Mouse (Mus musculus) heart, postnatal 0 days (tissue): ENCODE results near the gene Rabgap1l. TPM values are rescaled to one million over a fixed set of nuclear protein-coding genes. Genes with fewer than 3 reads are reported as not detected.

Experiments used
- ATAC-seq: fragments of 200-750 bp; cut with Nextera tagmentation; 2 replicates; pipeline ENCODE4 v1.8.0; 2017; ENCODE audit warnings: low read depth, moderate number of reproducible peaks, moderate library complexity; ENCODE audit not compliant: insufficient read depth
- DNase-seq: peaks from one replicate; pipeline ENCODE4 v3.0.0-alpha.2; 2016; ENCODE audit warnings: low spot score
- H3K27ac ChIP-seq: fragments of 300-500 bp; sonication (generic); 2 replicates; pipeline ENCODE4 v1.5.1; 2014; ENCODE audit warnings: low read depth, mild to moderate bottlenecking
- H3K27me3 ChIP-seq: fragments of 300-500 bp; sonication (generic); 2 replicates; pipeline ENCODE4 v1.6.1; 2014; ENCODE audit warnings: low read length, mixed read lengths; ENCODE audit not compliant: control insufficient read depth, insufficient read depth
- H3K36me3 ChIP-seq: fragments of 300-500 bp; sonication (generic); replicated peaks from 2 replicates; pipeline ENCODE4 v1.6.1; 2014; ENCODE audit warnings: low read length, mixed read lengths; ENCODE audit not compliant: control insufficient read depth, insufficient read depth
- H3K4me1 ChIP-seq: fragments of 300-500 bp; sonication (generic); 2 replicates; pipeline ENCODE4 v1.6.1; 2014; ENCODE audit warnings: antibody characterized with exemption; ENCODE audit not compliant: control insufficient read depth, insufficient read depth
- H3K4me2 ChIP-seq: fragments of 300-500 bp; sonication (generic); 2 replicates; pipeline ENCODE4 v1.6.1; 2014; ENCODE audit warnings: low read depth, mild to moderate bottlenecking, low read length, moderate library complexity
- H3K4me3 ChIP-seq: fragments of 300-500 bp; sonication (generic); 2 replicates; pipeline ENCODE4 v1.5.1; 2014; ENCODE audit warnings: low read depth, low read length
- H3K9ac ChIP-seq: fragments of 300-500 bp; sonication (generic); replicated peaks from 2 replicates; pipeline ENCODE4 v1.6.1; 2014; ENCODE audit warnings: low read depth, low read length, mixed read lengths
- H3K9me3 ChIP-seq: fragments of 300-500 bp; sonication (generic); replicated peaks from 2 replicates; pipeline ENCODE4 v1.6.1; 2016; ENCODE audit warnings: low read length; ENCODE audit not compliant: control insufficient read depth
- CTCF ChIP-seq: IDR thresholded peaks from 2 replicates; pipeline ENCODE4 v1.5.1; 2016; ENCODE audit warnings: antibody characterized with exemption, control low read depth, low read depth
- EP300 ChIP-seq: IDR thresholded peaks from 2 replicates; pipeline ENCODE4 v1.6.1; 2016; ENCODE audit warnings: antibody characterized with exemption, low read depth
- WGBS: fragments of 180-500 bp; shearing (Covaris S2); extraction: QIAGEN DNeasy Blood & Tissue Kit; methylation state at CpG from one replicate; pipeline ENCODE4 v1.1.7; 2014; 5-methylcytosine and 5-hydroxymethylcytosine counted together
- polyA plus RNA-seq: library from polyadenylated mRNA; unstranded; fragments of >200 nt; fragmentation: Nextera tagmentation; extraction: Ambion mirVana; gene quantifications from 2 replicates; pipeline ENCODE4 v1.2.1, GENCODE M21; 2015
- total RNA-seq: library from RNA; depleted of rRNA; stranded (reverse); fragments of >200 nt; gene quantifications from 2 replicates; pipeline ENCODE4 v1.2.3, GENCODE M21; 2014; ENCODE audit warnings: low replicate concordance

Rabgap1l gene
- total and polyA plus RNA-seq, 2 experiments from 2014 or later: 71.4 to 123 TPM

- Histone ChIP-seq H3K9ac (no peak overlapping the region), H3K27ac (no peak overlapping the region), H3K4me3 (no peak overlapping the region), H3K4me2 (no peak overlapping the region), H3K4me1 (0 out of 2 replicates have a peak, but pooled peaks cover 3% of the 10 kb centered on the region), H3K27me3 (no peaks in the 10 kb centered on the region), H3K9me3 (no peaks in the 10 kb centered on the region; the same call in 1 of the 2 replicates), H3K36me3 (no peaks in the 10 kb centered on the region)
- WGBS: 83% methylated on average over 13 of the region's 13 CpGs
- TF ChIP-seq EP300 (no peak), CTCF (no peak)
- ATAC-seq: no peak
- no peak for DNase-seq
Measured at GRCm38 (mm10) chr1:160793791-160794757, 1.1 kb upstream of the Rabgap1l start.

DNA sequence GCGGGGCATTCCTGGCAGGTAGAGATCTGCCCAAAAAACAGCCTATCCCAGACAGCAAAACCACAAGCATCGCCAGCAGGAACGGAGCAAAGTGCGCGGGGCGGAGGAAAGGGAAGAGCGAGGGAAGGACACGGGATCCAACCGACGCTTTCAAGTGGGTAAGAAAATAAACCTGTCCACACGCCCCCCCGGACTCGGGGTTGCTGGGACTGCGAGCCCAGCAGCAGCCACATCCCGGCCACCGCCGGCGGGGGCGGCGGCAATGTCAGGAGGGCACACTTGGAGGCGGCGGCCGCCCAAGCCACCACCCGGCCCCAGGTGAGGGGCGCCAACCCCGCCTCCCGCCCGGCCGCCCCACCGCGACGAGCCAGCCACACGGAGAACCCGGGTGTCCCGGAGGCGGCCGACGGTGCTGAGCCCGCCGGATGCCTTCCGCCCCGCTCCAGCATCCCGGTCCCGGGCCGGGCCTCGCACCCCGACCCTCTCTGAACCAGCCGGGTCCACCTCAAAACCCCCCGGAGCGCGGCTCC is 790 bp downstream of the Rabgap1l start:
- WGBS: under 1% methylated on average over 32 of the region's 51 CpGs
- H3K27ac ChIP-seq: peak overlapping the region; percentile 97
- H3K4me2 ChIP-seq: peak overlapping the region; percentile 91
- no peaks in the 10 kb centered on the region for H3K9me3 ChIP-seq
- peaks cover 11% of the 10 kb centered on the region for H3K4me1 ChIP-seq
- DNase-seq: peak; percentile 78
- no peaks in the 10 kb centered on the region for H3K36me3 ChIP-seq
- H3K4me3 ChIP-seq: peak overlapping the region; percentile 98
- H3K27me3 ChIP-seq: no peaks in the 10 kb centered on the region
- TF ChIP-seq CTCF (no peak), EP300 (no peak)
- peak overlapping the region; percentile 97 for H3K9ac ChIP-seq
- peak; percentile 68 for ATAC-seq

- Histone ChIP-seq H3K27ac (peak overlapping the region; percentile 97), H3K4me2 (peak overlapping the region; percentile 91), H3K9me3 (no peaks in the 10 kb centered on the region), H3K9ac (peak overlapping the region; percentile 97), H3K36me3 (no peaks in the 10 kb centered on the region), H3K27me3 (no peaks in the 10 kb centered on the region), H3K4me1 (peaks cover 17% of the 10 kb centered on the region), H3K4me3 (peak overlapping the region; percentile 98)
- no peak for TF ChIP-seq EP300
- no peak for TF ChIP-seq CTCF
- ATAC-seq (peak; percentile 22), DNase-seq (peak; percentile 18)
- WGBS: 4% methylated on average over 20 of the region's 20 CpGs
Measured at GRCm38 (mm10) chr1:160791381-160792155, 1.4 kb downstream of the Rabgap1l start.

DNA sequence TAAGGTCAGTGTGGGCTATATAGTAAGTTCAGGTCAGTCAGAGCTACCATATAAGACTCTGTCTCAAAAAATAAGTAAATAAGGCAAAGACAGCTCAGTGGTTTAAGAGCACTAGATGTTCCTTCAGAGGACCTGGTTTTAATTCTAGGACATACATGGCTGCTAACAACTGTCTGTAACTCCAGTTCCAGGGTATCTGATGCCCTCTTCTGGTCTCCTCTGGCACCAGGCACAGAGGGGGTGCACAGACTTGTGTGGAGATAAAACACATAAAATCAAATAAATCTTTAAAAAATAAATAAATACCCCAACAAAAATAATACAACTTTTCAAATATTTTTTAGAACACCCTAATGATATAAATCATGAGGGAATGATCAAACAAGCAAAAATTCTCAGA is 2.4 kb downstream of the Rabgap1l start:
- ATAC-seq: no peak
- peak overlapping the region; percentile 91; the same call in 1 of the 2 replicates for H3K4me2 ChIP-seq

GRCm38 (mm10) chr1:160789876-160790275 is 3.1 kb downstream of the Rabgap1l start:
- Histone ChIP-seq H3K9me3 (no peaks in the 10 kb centered on the region), H3K36me3 (no peaks in the 10 kb centered on the region), H3K9ac (no peak overlapping the region), H3K4me2 (no peak overlapping the region), H3K27ac (no peak overlapping the region), H3K27me3 (no peaks in the 10 kb centered on the region), H3K4me3 (no peak overlapping the region), H3K4me1 (peaks cover 19% of the 10 kb centered on the region)
- TF ChIP-seq CTCF (peak; percentile 25; the same call in 1 of the 2 replicates), EP300 (no peak)
- ATAC-seq: no peak
- no peak for DNase-seq
- WGBS: 90% methylated on average over 3 of the region's 3 CpGs

More for the DNA sequence above, 2.4 kb downstream of the Rabgap1l start:
- Histone ChIP-seq H3K36me3 (no peaks in the 10 kb centered on the region), H3K4me1 (peaks cover 19% of the 10 kb centered on the region), H3K4me3 (no peak overlapping the region), H3K27me3 (no peaks in the 10 kb centered on the region), H3K27ac (0 out of 2 replicates have a peak overlapping the region, but pooled peaks have one; percentile 97), H3K9ac (no peak overlapping the region), H3K9me3 (no peaks in the 10 kb centered on the region)
- no peak for DNase-seq
- peak; percentile 18; the same call in 1 of the 2 replicates for TF ChIP-seq CTCF
- no peak for TF ChIP-seq EP300
